Mouse (Mus musculus) spleen, adult 2 months (tissue): ENCODE data around the gene Shbg. TPM values are rescaled to one million over a fixed set of nuclear protein-coding genes. Genes with fewer than 3 reads are reported as not detected.
"Not testable (repeated sequence)": the region's sequence is repeated elsewhere in the genome, so short reads cannot be mapped to it uniquely, and the experiment has no call there.

Experiments used
- DNase-seq, 2 experiments: peaks; one replicate each; pipeline versions ENCODE4 v3.0.0 to v3.0.0-alpha.2; 2012 to 2021; ENCODE audit warnings: low spot score in 2 of 2, low read depth in 1 of 2
- H3K27ac ChIP-seq: fragments of 200-500 bp; 2 replicates; pipeline ENCODE4 v1.5.1; 2012; ENCODE audit warnings: low read length, inconsistent platforms; ENCODE audit not compliant: insufficient read depth
- H3K27me3 ChIP-seq: fragments of 200-500 bp; 2 replicates; pipeline ENCODE4 v1.6.1; 2012; ENCODE audit warnings: mild to moderate bottlenecking, moderate library complexity, low read length, inconsistent platforms; ENCODE audit not compliant: control insufficient read depth, insufficient read depth
- H3K36me3 ChIP-seq: fragments of 200-500 bp; 2 replicates; pipeline ENCODE4 v1.6.1; 2012; ENCODE audit warnings: mild to moderate bottlenecking, low read length, inconsistent platforms; ENCODE audit not compliant: control insufficient read depth, insufficient read depth
- H3K4me1 ChIP-seq: fragments of 200-500 bp; 2 replicates; pipeline ENCODE4 v1.6.1; 2011; ENCODE audit warnings: inconsistent platforms; ENCODE audit not compliant: control insufficient read depth, insufficient read depth, insufficient read length
- H3K4me3 ChIP-seq: fragments of 200-500 bp; 2 replicates; pipeline ENCODE4 v1.5.1; 2011; ENCODE audit warnings: mild to moderate bottlenecking, inconsistent platforms; ENCODE audit not compliant: insufficient read depth, insufficient read length; ENCODE audit errors: extremely low read depth
- CTCF ChIP-seq: fragments of 200-500 bp; IDR thresholded peaks from 2 replicates; pipeline ENCODE4 v1.5.1; 2011; ENCODE audit warnings: mild to moderate bottlenecking, inconsistent platforms; ENCODE audit not compliant: insufficient read depth, insufficient read length, insufficient replicate concordance; ENCODE audit errors: extremely low read depth
- POLR2A ChIP-seq: fragments of 200-500 bp; IDR thresholded peaks from 2 replicates; pipeline ENCODE4 v1.6.1; 2011; ENCODE audit warnings: low read depth, low read length, inconsistent platforms
- WGBS: fragments of 180-500 bp; shearing (Covaris S2); methylation state at CpG from one replicate; pipeline ENCODE4 v1.1.7; 2018; 5-methylcytosine and 5-hydroxymethylcytosine counted together
- polyA plus RNA-seq: library from polyadenylated mRNA; depleted of rRNA; stranded (reverse); fragments of >200 nt; gene quantifications from 2 replicates; pipeline ENCODE4 v1.2.3, GENCODE M21; 2012

The Shbg gene
- polyA plus RNA-seq, 1 experiment, result not detected

DNA sequence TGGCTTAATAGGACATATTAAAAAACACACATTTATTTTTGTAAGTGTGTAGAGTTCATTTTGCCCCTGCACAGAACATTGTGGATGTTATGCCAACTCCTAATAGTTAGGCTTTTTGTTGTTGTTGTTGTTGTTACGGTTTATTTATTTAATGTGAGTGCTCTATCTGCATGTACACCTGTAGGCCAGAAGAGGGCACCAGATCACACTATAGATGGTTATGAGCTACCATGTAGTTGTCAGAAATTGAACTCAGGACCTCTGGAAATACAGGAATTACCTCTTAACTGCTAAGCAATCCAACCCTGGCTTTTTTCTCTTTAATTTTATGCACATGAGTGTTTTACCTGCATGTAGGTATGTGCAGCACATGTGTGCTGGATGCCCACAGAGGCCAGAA is 12.1 kb upstream of the Shbg start:
- no peaks in the 10 kb centered on the region for H3K36me3 ChIP-seq

GRCm38 (mm10) chr11:69628286-69628685 is 10.6 kb upstream of the Shbg start:
- no peak for TF ChIP-seq POLR2A
- TF ChIP-seq CTCF, result peak; percentile 78; the same call in 1 of the 2 replicates
- no peak overlapping the region for H3K27ac ChIP-seq
- H3K27me3 ChIP-seq, result no peaks in the 10 kb centered on the region
- no peaks in the 10 kb centered on the region for H3K4me1 ChIP-seq
- WGBS, result 39% methylated on average over 6 of the region's 6 CpGs
- no peaks in the 10 kb centered on the region for H3K36me3 ChIP-seq
- H3K4me3 ChIP-seq, result no peak overlapping the region
- DNase-seq, result peak; percentile 55 to 71

More for the DNA sequence above, 12.1 kb upstream of the Shbg start:
- 66% methylated on average over 1 of the region's 1 CpGs for WGBS
- TF ChIP-seq POLR2A, result no peak
- TF ChIP-seq CTCF, result no peak
- Histone ChIP-seq H3K4me1 (peaks cover 2% of the 10 kb centered on the region; the same call in 1 of the 2 replicates), H3K27ac (no peak overlapping the region), H3K4me3 (no peak overlapping the region), H3K27me3 (no peaks in the 10 kb centered on the region)
- DNase-seq, result peak in 1 of 2 experiments; percentile 25

DNA sequence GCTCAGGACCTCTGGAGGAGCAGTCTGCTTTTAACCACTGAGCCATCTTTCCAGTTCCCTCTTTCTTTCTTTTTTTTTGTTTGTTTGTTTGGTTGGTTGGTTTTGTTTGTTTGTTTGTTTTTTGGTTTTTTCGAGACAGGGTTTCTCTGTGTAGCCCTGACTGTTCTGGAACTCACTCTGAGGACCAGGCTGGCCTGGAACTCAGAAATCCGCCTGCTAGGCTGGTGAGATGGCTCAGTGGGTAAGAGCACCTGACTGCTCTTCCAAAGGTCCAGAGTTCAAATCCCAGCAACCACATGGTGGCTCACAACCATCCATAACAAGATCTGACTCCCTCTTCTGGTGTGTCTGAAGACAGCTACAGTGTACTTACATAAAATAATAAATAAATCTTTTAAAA is 6.6 kb upstream of the Shbg start:
- not testable (repeated sequence) for H3K27me3 ChIP-seq, H3K4me3 ChIP-seq, H3K27ac ChIP-seq, DNase-seq, H3K4me1 ChIP-seq, H3K36me3 ChIP-seq
- WGBS, result 70% methylated on average over 2 of the region's 2 CpGs

DNA sequence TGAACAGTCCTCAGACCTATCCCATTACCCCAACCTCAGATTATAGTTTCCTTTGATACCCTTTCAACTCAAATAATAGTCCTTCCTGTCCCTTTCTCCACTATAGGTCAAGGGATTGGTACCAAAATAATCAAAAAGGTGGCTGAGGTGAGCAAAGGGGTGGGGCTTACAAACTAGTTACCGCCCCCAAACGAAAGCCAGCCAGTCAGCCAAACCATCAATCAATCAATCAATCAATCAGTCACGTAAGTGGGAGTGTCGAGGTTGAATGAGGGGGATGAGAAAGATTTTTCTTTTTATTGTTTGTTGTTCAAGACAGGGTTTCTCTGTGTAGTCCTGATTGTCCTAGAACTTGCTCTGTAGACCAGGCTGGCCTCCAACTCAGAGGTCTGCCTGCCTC is 5.3 kb upstream of the Shbg start:
- H3K36me3 ChIP-seq, result no peaks in the 10 kb centered on the region
- H3K4me3 ChIP-seq, result no peak overlapping the region
- no peaks in the 10 kb centered on the region for H3K4me1 ChIP-seq
- DNase-seq, result no peak
- TF ChIP-seq POLR2A (no peak), CTCF (no peak)
- no peaks in the 10 kb centered on the region for H3K27me3 ChIP-seq
- no peak overlapping the region for H3K27ac ChIP-seq
- 85% methylated on average over 4 of the region's 4 CpGs for WGBS

DNA sequence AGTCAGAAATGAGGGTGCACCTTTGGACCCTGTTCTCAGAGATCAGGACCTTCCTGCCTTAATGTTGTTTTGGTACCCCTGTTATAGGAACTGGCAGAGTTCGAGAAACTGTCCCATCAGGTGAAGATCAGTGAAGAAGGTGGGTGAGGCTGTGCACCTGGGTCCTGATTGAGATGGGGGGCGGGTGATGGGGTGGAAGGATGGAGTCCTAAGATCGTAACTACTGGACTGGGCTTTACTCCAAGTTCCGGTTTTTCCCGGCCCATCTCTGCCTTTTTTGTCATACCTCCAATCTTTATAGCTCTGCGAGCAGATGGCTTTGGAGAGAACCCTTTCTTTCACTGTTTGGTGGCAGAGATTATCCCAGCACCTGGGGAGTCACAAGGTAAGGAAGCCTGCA is 4.7 kb upstream of the Shbg start:
- Histone ChIP-seq H3K27ac (no peak overlapping the region), H3K36me3 (no peaks in the 10 kb centered on the region), H3K4me1 (no peaks in the 10 kb centered on the region), H3K4me3 (no peak overlapping the region), H3K27me3 (no peaks in the 10 kb centered on the region)
- no peak for DNase-seq
- 55% methylated on average over 6 of the region's 6 CpGs for WGBS
- TF ChIP-seq POLR2A (no peak), CTCF (no peak)

DNA sequence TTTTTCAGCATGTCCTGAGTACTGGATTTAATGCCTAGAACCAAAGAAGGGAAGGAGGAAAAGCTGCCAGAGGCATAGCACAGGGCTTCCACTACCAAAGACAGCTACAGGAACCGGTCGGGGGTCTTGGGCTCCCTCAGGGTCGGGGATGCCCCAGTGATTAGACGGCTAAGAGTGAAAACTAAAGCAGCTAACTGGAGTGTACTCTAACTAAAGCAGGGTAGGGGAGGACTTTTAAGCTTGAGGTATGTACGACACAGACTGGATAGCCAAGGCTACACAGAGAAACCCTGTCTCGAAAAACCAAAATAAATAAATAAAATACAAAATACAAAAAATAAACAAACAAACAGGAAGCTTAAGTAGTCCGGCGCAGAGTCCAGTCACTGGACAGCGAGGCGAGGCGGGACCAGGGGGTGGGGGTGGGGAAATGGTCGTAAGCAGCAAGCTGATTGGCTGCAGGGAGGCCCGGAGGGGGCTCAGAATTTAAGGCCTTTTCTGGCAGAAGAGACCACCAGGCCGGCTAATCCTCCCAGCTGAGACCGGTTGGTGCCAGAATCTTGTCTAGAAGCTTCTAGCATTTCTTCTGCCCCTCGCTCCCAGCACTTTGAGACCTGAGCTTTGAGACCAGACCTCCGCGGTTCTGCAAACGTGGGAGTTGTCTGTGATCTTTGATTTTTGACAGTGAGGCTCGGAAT is 4.0 kb upstream of the Shbg start, which contains the start of gene Sat2:
TSS of gene Sat2 (plus strand) at position 454 of the 698 bp plus-strand sequence.
- no peak within 1 kb of the TSS for H3K27ac ChIP-seq
- DNase-seq, result no peak
- no peaks in the 10 kb centered on the region for H3K36me3 ChIP-seq
- no peaks in the 10 kb centered on the region for H3K27me3 ChIP-seq
- WGBS, result 21% methylated on average over 20 of the region's 20 CpGs
- no peak for TF ChIP-seq CTCF
- H3K4me3 ChIP-seq, result peak within 1 kb of the TSS; percentile 49
- H3K4me1 ChIP-seq, result no peaks in the 10 kb centered on the region

DNA sequence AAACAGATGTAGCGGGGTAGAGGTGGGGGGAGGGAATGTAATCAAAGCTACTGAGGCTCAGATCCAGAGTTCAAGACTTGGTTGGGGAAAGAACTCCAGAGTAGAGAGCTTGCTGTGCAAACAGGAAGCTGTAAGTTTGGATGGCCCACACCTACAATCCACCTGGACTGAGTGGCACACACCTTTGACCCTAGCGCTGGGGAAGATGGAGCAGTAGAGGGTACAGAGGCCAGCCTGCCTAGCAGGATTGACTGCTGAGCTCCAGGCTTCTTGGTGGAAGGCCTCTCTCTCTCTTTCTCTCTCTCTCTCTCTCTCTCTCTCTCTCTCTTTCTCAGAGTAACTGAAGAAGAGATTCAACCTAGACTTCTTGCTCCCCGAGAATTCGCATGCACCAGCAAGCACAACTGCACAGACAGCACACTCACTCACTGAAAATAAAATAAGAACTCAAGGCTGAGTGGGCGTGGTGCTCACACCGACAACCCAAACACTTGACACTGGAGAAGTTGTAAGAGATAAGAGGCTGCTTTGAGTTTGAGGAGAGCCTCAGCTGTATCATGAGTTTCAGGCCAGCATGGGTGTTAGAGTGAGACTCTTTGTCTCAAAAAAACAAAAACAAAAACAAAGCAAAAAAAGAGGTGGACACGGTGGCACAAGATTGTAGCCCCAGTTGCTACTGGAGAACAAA is 2.8 kb upstream of the Shbg start:
- no peaks in the 10 kb centered on the region for H3K36me3 ChIP-seq
- no peak for DNase-seq
- no peaks in the 10 kb centered on the region for H3K4me1 ChIP-seq
- H3K27ac ChIP-seq, result no peak overlapping the region
- H3K4me3 ChIP-seq, result no peak overlapping the region
- TF ChIP-seq POLR2A (no peak), CTCF (no peak)
- WGBS, result 79% methylated on average over 7 of the region's 7 CpGs
- H3K27me3 ChIP-seq, result no peaks in the 10 kb centered on the region
